Mouse (Mus musculus): Measurements from ENCODE around the gene Snrnp35. TPM values are rescaled to one million over a fixed set of nuclear protein-coding genes. Genes with fewer than 3 reads are reported as not detected.
"Not testable (repeated sequence)": the region's sequence is repeated elsewhere in the genome, so short reads cannot be mapped to it uniquely, and the experiment has no call there.

Gene Snrnp35
- total and polyA plus RNA-seq, 2 experiments from 2014 or later, result 4.4 to 14.0 TPM

DNA sequence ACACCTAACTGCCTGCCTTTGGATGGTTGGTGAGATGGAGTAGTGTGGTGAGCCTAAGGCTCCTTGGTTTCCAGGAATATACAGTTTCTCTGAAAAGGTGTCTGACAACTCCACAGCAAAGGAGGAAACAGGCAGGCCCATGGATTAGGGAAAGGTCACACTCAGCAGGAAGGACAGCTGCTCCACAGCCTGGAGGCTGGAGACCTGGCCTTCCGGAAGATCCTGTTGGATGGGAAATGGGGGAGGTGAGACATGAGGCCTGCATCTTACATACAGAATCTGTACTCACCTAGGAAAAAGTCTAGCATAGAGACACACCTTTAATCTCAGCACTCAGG, 28.9 kb upstream of the Snrnp35 start:
- Histone ChIP-seq H3K9me3 (replicated peaks; ENCODE audit: control insufficient read depth, low read length) (no peaks in the 10 kb centered on the region), H3K27me3 (ENCODE audit: control insufficient read depth, insufficient read depth, low read length) (no peaks in the 10 kb centered on the region), H3K36me3 (replicated peaks; ENCODE audit: control insufficient read depth, insufficient read depth, low read length) (peaks cover 88% of the 10 kb centered on the region), H3K4me1 (ENCODE audit: control insufficient read depth, insufficient read depth) (no peaks in the 10 kb centered on the region), H3K4me3 (ENCODE audit: low read depth, low read length) (no peak overlapping the region), H3K4me2 (ENCODE audit: low read depth, low read length) (no peak overlapping the region), H3K9ac (replicated peaks; ENCODE audit: low read depth, low read length) (no peak overlapping the region), H3K27ac (ENCODE audit: low read depth) (peak overlapping the region; percentile 48; the same call in 1 of the 2 replicates)
- TF ChIP-seq EP300 (IDR thresholded peaks at IDR 0.05; ENCODE audit: low read depth) (no peak), CTCF (IDR thresholded peaks at IDR 0.05; ENCODE audit: low read depth) (no peak)
- ATAC-seq (ENCODE audit: insufficient read depth, low read depth) (no peak), DNase-seq (ENCODE audit: low spot score) (no peak)
- 71% methylated on average over 1 of the region's 1 CpGs for WGBS

DNA sequence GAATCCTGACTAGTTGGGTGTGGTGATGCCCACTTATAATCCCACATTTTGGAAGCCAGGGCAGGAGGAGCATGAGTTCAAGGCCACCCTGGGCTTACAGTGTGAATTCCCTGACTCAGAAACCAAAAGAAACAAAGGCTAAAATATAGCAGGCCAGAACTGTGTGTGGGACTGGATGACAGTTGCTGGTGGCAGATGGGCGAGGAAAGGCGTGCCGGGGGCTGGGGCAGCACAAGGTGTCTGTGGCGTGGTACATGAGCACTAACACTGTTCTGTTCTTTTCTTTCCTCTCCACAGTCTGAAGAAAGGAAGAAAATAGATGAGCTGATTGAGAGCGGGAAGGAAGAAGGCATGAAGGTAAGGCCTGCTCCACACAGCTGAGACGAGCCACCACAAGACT, 26.2 kb upstream of the Snrnp35 start:
- no peak for ATAC-seq (ENCODE audit: insufficient read depth, low read depth)
- Histone ChIP-seq H3K9me3 (replicated peaks; ENCODE audit: control insufficient read depth, low read length) (no peaks in the 10 kb centered on the region), H3K27ac (ENCODE audit: low read depth) (no peak overlapping the region), H3K9ac (replicated peaks; ENCODE audit: low read depth, low read length) (no peak overlapping the region), H3K4me3 (ENCODE audit: low read depth, low read length) (no peak overlapping the region), H3K36me3 (replicated peaks; ENCODE audit: control insufficient read depth, insufficient read depth, low read length) (peaks cover 83% of the 10 kb centered on the region), H3K27me3 (ENCODE audit: control insufficient read depth, insufficient read depth, low read length) (no peaks in the 10 kb centered on the region), H3K4me1 (ENCODE audit: control insufficient read depth, insufficient read depth) (no peaks in the 10 kb centered on the region), H3K4me2 (ENCODE audit: low read depth, low read length) (no peak overlapping the region)
- TF ChIP-seq CTCF (IDR thresholded peaks at IDR 0.05; ENCODE audit: low read depth) (no peak), EP300 (IDR thresholded peaks at IDR 0.05; ENCODE audit: low read depth) (no peak)
- DNase-seq (ENCODE audit: low spot score), result no peak
- WGBS, result 90% methylated on average over 6 of the region's 6 CpGs

DNA sequence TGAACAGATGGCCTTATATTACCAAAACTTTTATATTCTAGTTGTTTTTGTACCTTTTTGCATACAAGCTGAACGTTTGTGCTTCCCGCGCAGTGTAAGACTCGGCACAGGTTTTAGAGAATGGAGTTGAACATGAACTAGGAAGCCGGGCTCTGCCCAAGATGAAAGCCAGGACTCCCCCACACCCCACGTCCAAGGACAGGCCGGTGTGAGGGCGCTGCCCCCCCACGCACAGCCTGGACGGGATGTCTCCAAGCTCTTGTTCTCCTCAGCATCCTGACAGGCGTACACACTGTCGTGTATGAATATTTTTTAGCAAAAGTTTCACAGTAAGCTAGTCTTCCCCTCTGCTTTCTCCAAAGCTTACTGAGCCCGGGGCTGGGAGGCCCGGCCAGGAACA, 22.0 kb upstream of the Snrnp35 start:
- peaks cover 72% of the 10 kb centered on the region for H3K36me3 ChIP-seq (replicated peaks; ENCODE audit: control insufficient read depth, insufficient read depth, low read length)
- H3K4me1 ChIP-seq (ENCODE audit: control insufficient read depth, insufficient read depth); H3K27ac ChIP-seq (ENCODE audit: low read depth); H3K27me3 ChIP-seq (ENCODE audit: control insufficient read depth, insufficient read depth, low read length); H3K4me2 ChIP-seq (ENCODE audit: low read depth, low read length); H3K9me3 ChIP-seq (replicated peaks; ENCODE audit: control insufficient read depth, low read length); ATAC-seq (ENCODE audit: insufficient read depth, low read depth); DNase-seq (ENCODE audit: low spot score); H3K4me3 ChIP-seq (ENCODE audit: low read depth, low read length); H3K9ac ChIP-seq (replicated peaks; ENCODE audit: low read depth, low read length): not testable (repeated sequence)
- WGBS, result 86% methylated on average over 14 of the region's 14 CpGs

DNA sequence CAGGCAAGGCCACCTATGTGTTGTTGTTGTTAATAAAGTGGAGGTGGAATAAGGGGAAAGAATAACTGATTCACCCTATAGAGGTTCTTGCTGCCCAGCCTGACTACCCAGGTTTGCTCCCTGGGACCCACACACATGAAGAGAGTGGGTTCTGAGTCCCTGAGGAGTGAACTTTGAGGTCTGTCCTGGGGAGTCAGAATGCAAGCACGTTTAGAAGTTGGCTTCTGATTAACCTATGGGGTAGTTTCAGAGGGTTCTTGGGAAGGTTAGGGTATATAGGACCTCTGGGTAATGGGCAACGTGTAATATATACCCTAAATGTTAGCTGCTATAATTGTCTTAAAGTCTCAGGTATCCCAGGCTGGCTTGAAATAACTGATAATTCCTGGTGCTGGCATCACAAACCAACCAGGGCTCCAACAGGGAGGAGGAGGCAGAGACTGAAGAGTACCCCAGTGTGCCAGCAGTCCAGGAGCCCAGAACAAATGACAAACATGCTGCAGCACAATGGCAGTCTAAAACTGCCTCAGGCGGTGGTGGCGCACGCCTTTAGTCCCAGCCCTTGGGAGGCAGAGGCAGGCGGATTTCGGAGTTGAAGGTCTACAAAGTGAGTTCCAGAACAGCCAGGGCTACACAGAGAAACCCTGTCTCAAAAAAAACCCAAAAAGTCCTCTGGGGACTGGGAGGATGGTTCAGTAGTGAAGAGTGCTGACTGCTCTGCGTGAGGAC, 20.5 kb upstream of the Snrnp35 start:
- H3K4me3 ChIP-seq (ENCODE audit: low read depth, low read length), result no peak overlapping the region
- no peaks in the 10 kb centered on the region for H3K9me3 ChIP-seq (replicated peaks; ENCODE audit: control insufficient read depth, low read length)
- H3K9ac ChIP-seq (replicated peaks; ENCODE audit: low read depth, low read length), result no peak overlapping the region
- H3K36me3 ChIP-seq (replicated peaks; ENCODE audit: control insufficient read depth, insufficient read depth, low read length), result peaks cover 59% of the 10 kb centered on the region
- TF ChIP-seq EP300 (IDR thresholded peaks at IDR 0.05; ENCODE audit: low read depth) (no peak), CTCF (IDR thresholded peaks at IDR 0.05; ENCODE audit: low read depth) (no peak)
- ATAC-seq (ENCODE audit: insufficient read depth, low read depth) (no peak), DNase-seq (ENCODE audit: low spot score) (no peak)
- H3K4me1 ChIP-seq (ENCODE audit: control insufficient read depth, insufficient read depth), result no peaks in the 10 kb centered on the region
- 90% methylated on average over 8 of the region's 8 CpGs for WGBS
- H3K27me3 ChIP-seq (ENCODE audit: control insufficient read depth, insufficient read depth, low read length), result no peaks in the 10 kb centered on the region
- H3K4me2 ChIP-seq (ENCODE audit: low read depth, low read length), result no peak overlapping the region
- H3K27ac ChIP-seq (ENCODE audit: low read depth), result no peak overlapping the region

DNA sequence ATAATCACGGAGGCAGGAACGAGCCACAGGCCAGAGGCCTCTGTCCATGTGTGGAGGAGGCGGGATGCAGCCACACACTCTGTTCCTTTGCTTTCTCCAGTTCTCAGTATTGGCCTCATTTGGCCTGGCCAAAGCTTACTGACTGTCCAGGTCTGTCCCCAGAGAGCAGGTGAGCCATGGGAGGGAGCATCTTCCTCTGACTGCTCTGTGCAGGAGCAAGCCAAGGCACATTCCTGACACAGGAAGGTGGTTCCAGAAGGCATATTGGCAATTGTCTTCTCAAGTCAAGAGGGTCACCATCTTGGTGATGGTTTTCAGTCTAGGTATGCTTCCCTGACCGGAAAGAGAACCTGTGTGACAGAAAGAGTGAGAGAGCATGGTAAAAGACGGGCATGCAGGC, 19.5 kb upstream of the Snrnp35 start:
- ATAC-seq (ENCODE audit: insufficient read depth, low read depth) (no peak), DNase-seq (ENCODE audit: low spot score) (no peak)
- H3K4me1 ChIP-seq (ENCODE audit: control insufficient read depth, insufficient read depth), result no peaks in the 10 kb centered on the region
- TF ChIP-seq CTCF (IDR thresholded peaks at IDR 0.05; ENCODE audit: low read depth) (no peak), EP300 (IDR thresholded peaks at IDR 0.05; ENCODE audit: low read depth) (no peak)
- no peak overlapping the region for H3K4me3 ChIP-seq (ENCODE audit: low read depth, low read length)
- peaks cover 56% of the 10 kb centered on the region for H3K36me3 ChIP-seq (replicated peaks; ENCODE audit: control insufficient read depth, insufficient read depth, low read length)
- 81% methylated on average over 5 of the region's 5 CpGs for WGBS
- no peaks in the 10 kb centered on the region for H3K9me3 ChIP-seq (replicated peaks; ENCODE audit: control insufficient read depth, low read length)
- H3K4me2 ChIP-seq (ENCODE audit: low read depth, low read length), result no peak overlapping the region
- no peaks in the 10 kb centered on the region for H3K27me3 ChIP-seq (ENCODE audit: control insufficient read depth, insufficient read depth, low read length)
- H3K27ac ChIP-seq (ENCODE audit: low read depth), result no peak overlapping the region
- no peak overlapping the region for H3K9ac ChIP-seq (replicated peaks; ENCODE audit: low read depth, low read length)

DNA sequence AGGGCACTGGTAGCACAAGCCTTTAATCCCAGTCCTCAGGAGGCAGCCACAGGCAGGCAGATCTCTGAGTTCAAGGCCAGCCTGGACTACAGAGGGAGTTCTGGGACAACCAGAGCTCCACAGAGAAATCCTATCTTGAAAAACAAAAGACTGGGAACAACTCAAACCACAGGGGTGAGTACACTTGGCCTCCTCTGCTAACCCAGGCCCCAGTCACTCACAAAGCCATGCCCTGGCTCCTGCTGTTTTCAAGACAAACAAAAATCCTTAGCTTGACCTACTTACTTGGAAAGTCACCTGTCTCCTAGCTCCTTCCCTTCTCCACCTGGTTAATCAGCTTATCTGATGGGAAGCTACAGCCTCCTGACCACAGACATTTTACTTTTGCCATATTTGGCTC, 18.0 kb upstream of the Snrnp35 start:
- Histone ChIP-seq H3K4me2 (ENCODE audit: low read depth, low read length) (no peak overlapping the region), H3K27me3 (ENCODE audit: control insufficient read depth, insufficient read depth, low read length) (no peaks in the 10 kb centered on the region), H3K4me3 (ENCODE audit: low read depth, low read length) (no peak overlapping the region), H3K36me3 (replicated peaks; ENCODE audit: control insufficient read depth, insufficient read depth, low read length) (peaks cover 44% of the 10 kb centered on the region), H3K9me3 (replicated peaks; ENCODE audit: control insufficient read depth, low read length) (no peaks in the 10 kb centered on the region), H3K4me1 (ENCODE audit: control insufficient read depth, insufficient read depth) (no peaks in the 10 kb centered on the region), H3K9ac (replicated peaks; ENCODE audit: low read depth, low read length) (no peak overlapping the region), H3K27ac (ENCODE audit: low read depth) (no peak overlapping the region)
- TF ChIP-seq EP300 (IDR thresholded peaks at IDR 0.05; ENCODE audit: low read depth), result no peak
- no peak for ATAC-seq (ENCODE audit: insufficient read depth, low read depth)
- DNase-seq (ENCODE audit: low spot score), result no peak
